Mouse (Mus musculus) CH12.LX (cell line): ENCODE measurements around the gene Gm48551.

ENCODE experiments used
- CTCF ChIP-seq, 2 experiments: IDR thresholded peaks in 1 of 2; conservative IDR thresholded peaks in 1 of 2; 2 replicates each; pipeline ENCODE4 v1.5.1; 2011 to 2012; ENCODE audit warnings: low read depth in 2 of 2, low read length in 2 of 2, improper control_type of control experiment in 1 of 2, inconsistent platforms in 1 of 2, mild to moderate bottlenecking in 1 of 2, moderate library complexity in 1 of 2
- EP300 ChIP-seq: IDR thresholded peaks from 2 replicates; pipeline ENCODE4 v1.6.1; 2011; ENCODE audit warnings: low read length, improper control_type of control experiment
- MAFK ChIP-seq: IDR thresholded peaks from 2 replicates; pipeline ENCODE4 v1.6.1; 2011; ENCODE audit warnings: low read length, improper control_type of control experiment; ENCODE audit not compliant: insufficient replicate concordance
- MAX ChIP-seq: IDR thresholded peaks from 2 replicates; pipeline ENCODE4 v1.6.1; 2011; ENCODE audit warnings: low read length, improper control_type of control experiment
- MEF2A ChIP-seq: IDR thresholded peaks from 2 replicates; pipeline ENCODE4 v1.6.1; 2014; ENCODE audit warnings: low read depth, mild to moderate bottlenecking, inconsistent platforms, low read length, improper control_type of control experiment, borderline replicate concordance
- NRF1 ChIP-seq: IDR thresholded peaks from 2 replicates; pipeline ENCODE4 v1.6.1; 2014; ENCODE audit warnings: low read depth, mild to moderate bottlenecking, inconsistent platforms, low read length, improper control_type of control experiment, moderate library complexity
- POLR2A ChIP-seq: IDR thresholded peaks from 2 replicates; pipeline ENCODE4 v1.6.1; 2011; ENCODE audit warnings: low read depth, mild to moderate bottlenecking, improper control_type of control experiment, low read length
- TCF12 ChIP-seq: IDR thresholded peaks from 2 replicates; pipeline ENCODE4 v1.6.1; 2014; ENCODE audit warnings: low read depth, mild to moderate bottlenecking, inconsistent platforms, low read length, improper control_type of control experiment

DNA sequence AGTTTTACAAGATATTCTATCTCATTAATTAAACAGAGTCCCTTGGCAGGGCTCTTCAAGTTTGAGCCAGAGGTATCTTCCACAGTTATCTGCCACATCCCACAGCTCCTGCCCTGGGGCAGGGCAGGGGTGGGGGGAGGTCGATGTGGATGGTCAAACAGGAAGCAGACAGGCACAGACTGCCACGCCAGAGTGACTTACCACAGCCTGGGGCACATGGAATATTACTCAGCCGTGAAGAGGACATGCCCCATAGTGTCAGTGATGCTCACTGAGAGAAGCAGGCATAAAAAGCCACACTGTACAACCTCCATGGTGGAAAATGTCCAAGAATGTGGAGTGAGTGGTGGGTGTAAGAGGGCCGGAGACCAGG lies 39.1 kb upstream of the Gm48551 start:
- TF ChIP-seq CTCF (conservative IDR thresholded peaks at IDR 0.05 in 1 of 2, IDR thresholded peaks at IDR 0.05 in 1 of 2; ENCODE audit: low read depth in 2 of 2, low read length in 2 of 2) (no peak), MAX (no peak), TCF12 (no peak), POLR2A (no peak), MAFK (no peak), MEF2A (no peak), EP300 (no peak), NRF1 (no peak)
